Mouse (Mus musculus): ENCODE data around the gene Trpm6.
A peak's percentile ranks its signal among the peaks of the same experiment; 100 is the strongest.

Trpm6 gene

GRCm38 (mm10) chr19:18888491-18889116 is 138.8 kb downstream of the Trpm6 start:
- DNase-seq (ENCODE audit: inconsistent age in 2 of 2, low spot score in 1 of 2): peak in 1 of 2 experiments; percentile 30

GRCm38 (mm10) chr19:18889117-18889627 is 139.4 kb downstream of the Trpm6 start:
- peak in 1 of 2 experiments; percentile 43 for DNase-seq (ENCODE audit: inconsistent age in 2 of 2, low spot score in 1 of 2)

- DNase-seq (ENCODE audit: inconsistent age in 2 of 2, low spot score in 1 of 2): no peak
These were observed 139.8 kb downstream of the Trpm6 start for GRCm38 (mm10) chr19:18889632-18890031.

- DNase-seq (ENCODE audit: inconsistent age in 2 of 2, low spot score in 1 of 2): peak; percentile 53
These were observed 140.4 kb downstream of the Trpm6 start for GRCm38 (mm10) chr19:18890216-18890615.

GRCm38 (mm10) chr19:18898238-18898637 is 148.5 kb downstream of the Trpm6 start:
- no peak for DNase-seq (ENCODE audit: inconsistent age in 2 of 2, low spot score in 1 of 2)

- DNase-seq (ENCODE audit: inconsistent age in 2 of 2, low spot score in 1 of 2): no peak
These were observed 152.4 kb downstream of the Trpm6 start for GRCm38 (mm10) chr19:18902041-18902693.

GRCm38 (mm10) chr19:18902694-18903067 is 152.9 kb downstream of the Trpm6 start:
- no peak for DNase-seq (ENCODE audit: inconsistent age in 2 of 2, low spot score in 1 of 2)

- no peak for DNase-seq (ENCODE audit: inconsistent age in 2 of 2, low spot score in 1 of 2)
These were observed 155.7 kb downstream of the Trpm6 start for GRCm38 (mm10) chr19:18905511-18905910.

GRCm38 (mm10) chr19:18909641-18910040 is 159.9 kb downstream of the Trpm6 start:
- no peak for DNase-seq (ENCODE audit: inconsistent age in 2 of 2, low spot score in 1 of 2)

GRCm38 (mm10) chr19:18911755-18912340 is 162.1 kb downstream of the Trpm6 start:
- peak in 1 of 2 experiments; percentile 49 for DNase-seq (ENCODE audit: inconsistent age in 2 of 2, low spot score in 1 of 2)

- no peak for DNase-seq (ENCODE audit: inconsistent age in 2 of 2, low spot score in 1 of 2)
These were observed 191.6 kb downstream of the Trpm6 start for GRCm38 (mm10) chr19:18941391-18941790.

Data from adrenal gland, adult (tissue).